In genomic region chr7:44337121-44337849, GRCm38 (mm10) we compare ENCODE assay signal across 11 mouse cellular contexts. TPM values are rescaled to one million over a fixed set of nuclear protein-coding genes. Genes with fewer than 3 reads are reported as not detected.
DNase-seq lines count a peak whose midpoint lies in the region; ATAC-seq and TF ChIP-seq lines count a peak whose summit lies in the region.
"Had no signal": no experiment of that assay in that cellular context is flagged by ENCODE, and none has a peak within 500 bp of the region (broad histone marks: within the 10 kb centered on the region; RNA-seq: fewer than 3 reads in every experiment).

No protein-coding gene starts in this region.

- H3K9me3 ChIP-seq in embryonic facial prominence, embryonic 13.5 days, result no peaks in the 10 kb centered on the region
- no peaks in the 10 kb centered on the region for H3K9me3 ChIP-seq in hindbrain, postnatal 0 days (ENCODE audit: low read length)
- H3K9me3 ChIP-seq: limb, embryonic 13.5 days; megakaryocyte, embryonic 14.5 days had no signal

- no peaks in the 10 kb centered on the region; the same call in 1 of the 2 replicates for H3K36me3 ChIP-seq in embryonic facial prominence, embryonic 13.5 days
- peaks cover 3% of the 10 kb centered on the region; the same call in 1 of the 2 replicates for H3K36me3 ChIP-seq in hindbrain, postnatal 0 days (ENCODE audit: insufficient read depth, low read length)
- H3K36me3 ChIP-seq: limb, embryonic 13.5 days had no signal

- peaks cover 94% of the 10 kb centered on the region for H3K27me3 ChIP-seq in embryonic facial prominence, embryonic 13.5 days
- no peaks in the 10 kb centered on the region for H3K27me3 ChIP-seq in hindbrain, postnatal 0 days (ENCODE audit: insufficient read depth, low read length)

- H3K4me1 ChIP-seq in embryonic facial prominence, embryonic 13.5 days, result peaks cover 15% of the 10 kb centered on the region
- H3K4me1 ChIP-seq in hindbrain, postnatal 0 days (ENCODE audit: insufficient read depth, low read length), result no peaks in the 10 kb centered on the region
- H3K4me1 ChIP-seq: megakaryocyte, embryonic 14.5 days had no signal

- WGBS in embryonic facial prominence, embryonic 13.5 days, result 4% methylated on average over 32 of the region's 32 CpGs
- 2% methylated on average over 31 of the region's 32 CpGs for WGBS in hindbrain, postnatal 0 days

- H3K9ac ChIP-seq in embryonic facial prominence, embryonic 13.5 days, result no peak overlapping the region
- peak overlapping the region; percentile 94 for H3K9ac ChIP-seq in hindbrain, postnatal 0 days (replicated peaks; ENCODE audit: low read length)
- H3K9ac ChIP-seq: limb, embryonic 13.5 days had no signal

- TF ChIP-seq CTCF in hindbrain, postnatal 0 days (IDR thresholded peaks at IDR 0.05; ENCODE audit: low read depth), result no peak

- H3K4me2 ChIP-seq in embryonic facial prominence, embryonic 13.5 days, result peak overlapping the region; percentile 3; the same call in 1 of the 2 replicates
- peak overlapping the region; percentile 78 for H3K4me2 ChIP-seq in hindbrain, postnatal 0 days (ENCODE audit: low read depth, low read length)

- no peak for ATAC-seq in embryonic facial prominence, embryonic 13.5 days (ENCODE audit: insufficient number of reproducible peaks, insufficient read depth, low FRiP score, low TSS enrichment, low read depth)
- ATAC-seq in hindbrain, postnatal 0 days, result no peak; the same call in 1 of the 2 replicates

- no peak overlapping the region for H3K27ac ChIP-seq in embryonic facial prominence, embryonic 13.5 days
- H3K27ac ChIP-seq in hindbrain, postnatal 0 days, result peak overlapping the region; percentile 93
- H3K27ac ChIP-seq: limb, embryonic 13.5 days had no signal

- 0 out of 2 replicates have a peak overlapping the region, but pooled peaks have one; percentile 50 for H3K4me3 ChIP-seq in embryonic facial prominence, embryonic 13.5 days
- H3K4me3 ChIP-seq in hindbrain, postnatal 0 days (ENCODE audit: low read length), result peak overlapping the region; percentile 64
- H3K4me3 ChIP-seq: megakaryocyte, embryonic 14.5 days had no signal

- peak; percentile 31 for DNase-seq in right cerebral cortex, postnatal 4 days
- DNase-seq in right cerebral cortex, postnatal 25 days, result no peak
- no peak for DNase-seq in hindbrain, postnatal 0 days (ENCODE audit: low spot score)
- no peak for DNase-seq in ovary, postnatal 14 days (ENCODE audit: low spot score)
- DNase-seq in spleen, postnatal 36 days (ENCODE audit: low spot score in 2 of 2), result no peak
- no peak for DNase-seq in left cerebral cortex, adult 9 months (ENCODE audit: low spot score in 2 of 2)
- DNase-seq: gastrocnemius, postnatal 36 days; kidney, adult 2 months had no signal

RNA-seq across cellular contexts. Expression of gene Shank1, which starts 27.2 kb away (rescaled TPM):
- 5.5 and 6.8 TPM in 2 replicates for polyA plus RNA-seq in embryonic facial prominence, embryonic 13.5 days (2015; fragmentation: Nextera tagmentation; extraction: Ambion mirVana)
- total RNA-seq in hindbrain, postnatal 0 days (2014; rRNA removed), result 39.0 and 41.8 TPM in 2 replicates
- 36.3 and 36.6 TPM in 2 replicates for polyA plus RNA-seq in hindbrain, postnatal 0 days (2015; fragmentation: Nextera tagmentation; extraction: Ambion mirVana)

RNA-seq across cellular contexts. Expression of gene Clec11a, which starts 30.6 kb away (rescaled TPM):
- 9.1 and 11.9 TPM in 2 replicates for polyA plus RNA-seq in embryonic facial prominence, embryonic 13.5 days (2015; fragmentation: Nextera tagmentation; extraction: Ambion mirVana)
- total RNA-seq in hindbrain, postnatal 0 days (2014; rRNA removed), result 3.3 and 5.9 TPM in 2 replicates
- 4.4 and 4.5 TPM in 2 replicates for polyA plus RNA-seq in hindbrain, postnatal 0 days (2015; fragmentation: Nextera tagmentation; extraction: Ambion mirVana)

RNA-seq across cellular contexts. Expression of gene Syt3, which starts 46.6 kb away (rescaled TPM):
- polyA plus RNA-seq in embryonic facial prominence, embryonic 13.5 days (2015; fragmentation: Nextera tagmentation; extraction: Ambion mirVana), result 4.1 and 4.9 TPM in 2 replicates
- 130 and 154 TPM in 2 replicates for total RNA-seq in hindbrain, postnatal 0 days (2014; rRNA removed)
- polyA plus RNA-seq in hindbrain, postnatal 0 days (2015; fragmentation: Nextera tagmentation; extraction: Ambion mirVana), result 73.7 and 79.2 TPM in 2 replicates

RNA-seq across cellular contexts. Expression of gene 1700008O03Rik, which starts 48.3 kb away (rescaled TPM):
- 0.19 and 1.4 TPM in 2 replicates for polyA plus RNA-seq in embryonic facial prominence, embryonic 13.5 days (2015; fragmentation: Nextera tagmentation; extraction: Ambion mirVana)
- total RNA-seq in hindbrain, postnatal 0 days (2014; rRNA removed), result 1.4 and 2.3 TPM in 2 replicates
- 3.3 and 3.6 TPM in 2 replicates for polyA plus RNA-seq in hindbrain, postnatal 0 days (2015; fragmentation: Nextera tagmentation; extraction: Ambion mirVana)
- total RNA-seq: gastrocnemius, postnatal 36 days had no signal

Comparison
In these comparisons a context has a peak if more than half of its experiments do, and no peak if none do; other contexts are left out.
1. RNA of gene Syt3, which starts 46.6 kb away (polyA plus RNA-seq): 73.7 to 79.2 TPM in hindbrain, postnatal 0 days; 4.1 to 4.9 TPM in embryonic facial prominence, embryonic 13.5 days; every median in the first group is over 10 times any median in the second.